Mouse (Mus musculus) retina, embryonic 14.5 days (tissue): ENCODE measurements around the gene Bmt2.

Source experiments
- DNase-seq: peaks from one replicate; pipeline ENCODE4 v3.0.0-alpha.2; 2015; ENCODE audit warnings: low spot score

Gene Bmt2

DNA sequence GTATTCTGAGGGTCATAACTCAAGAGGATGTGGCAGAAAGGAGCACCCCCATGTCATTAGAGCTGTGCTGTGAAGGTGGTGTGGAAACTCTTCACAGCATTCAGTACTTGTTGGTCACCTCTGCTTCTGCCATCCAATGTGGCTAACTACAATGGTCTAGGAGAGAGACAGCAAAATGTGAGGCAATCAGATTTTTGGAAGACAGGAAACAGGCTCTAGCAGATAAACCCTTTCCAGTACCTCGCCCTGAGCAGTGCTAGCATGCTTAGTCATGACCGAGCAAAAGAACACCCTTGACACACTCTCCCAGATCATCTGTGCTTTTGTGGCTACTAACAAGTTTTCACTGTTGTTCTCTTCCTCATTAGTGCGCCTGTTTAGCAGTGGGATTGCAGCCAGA, 60.7 kb downstream of the Bmt2 start:
- no peak for DNase-seq

GRCm38 (mm10) chr6:13614568-13614967, 63.2 kb downstream of the Bmt2 start:
- DNase-seq, result no peak

DNA sequence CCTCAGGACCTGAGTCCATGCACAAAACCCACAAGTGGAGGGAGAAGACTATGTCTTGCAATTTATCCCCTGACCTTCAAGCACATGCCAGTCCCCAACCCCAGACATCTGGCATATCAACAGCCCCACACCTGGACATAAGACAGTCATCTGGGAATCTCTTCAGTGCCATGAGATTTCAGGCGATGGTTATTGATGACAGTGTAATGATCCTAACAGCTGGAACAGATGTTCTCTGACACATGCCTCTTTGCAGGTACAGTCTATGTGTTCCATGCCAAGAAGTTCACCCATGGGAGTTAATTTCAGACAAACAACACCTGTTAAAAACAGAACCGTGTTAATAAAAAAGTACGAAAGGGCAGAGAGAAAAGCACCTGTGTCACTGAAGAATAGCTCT, 64.1 kb downstream of the Bmt2 start:
- DNase-seq, result no peak

DNA sequence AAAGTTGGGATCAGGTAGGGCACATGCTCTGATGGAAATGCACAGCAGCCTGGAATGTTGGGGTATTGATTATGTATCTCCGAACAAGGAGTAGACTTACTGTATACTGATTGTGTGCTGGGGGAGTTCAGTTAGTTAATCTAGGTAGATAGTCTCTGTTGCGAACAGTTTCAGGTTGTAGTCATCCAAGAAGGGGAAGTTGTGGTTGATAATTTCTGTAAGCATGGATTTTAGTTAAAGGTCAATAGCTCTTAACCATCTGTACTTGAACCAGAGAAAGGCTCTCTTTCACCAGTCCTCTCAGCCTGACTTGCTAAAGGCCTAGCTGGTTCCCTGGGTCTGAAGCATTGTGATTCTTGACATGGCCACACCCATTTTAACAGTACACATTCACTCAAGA, 66.9 kb downstream of the Bmt2 start:
- DNase-seq, result no peak

DNA sequence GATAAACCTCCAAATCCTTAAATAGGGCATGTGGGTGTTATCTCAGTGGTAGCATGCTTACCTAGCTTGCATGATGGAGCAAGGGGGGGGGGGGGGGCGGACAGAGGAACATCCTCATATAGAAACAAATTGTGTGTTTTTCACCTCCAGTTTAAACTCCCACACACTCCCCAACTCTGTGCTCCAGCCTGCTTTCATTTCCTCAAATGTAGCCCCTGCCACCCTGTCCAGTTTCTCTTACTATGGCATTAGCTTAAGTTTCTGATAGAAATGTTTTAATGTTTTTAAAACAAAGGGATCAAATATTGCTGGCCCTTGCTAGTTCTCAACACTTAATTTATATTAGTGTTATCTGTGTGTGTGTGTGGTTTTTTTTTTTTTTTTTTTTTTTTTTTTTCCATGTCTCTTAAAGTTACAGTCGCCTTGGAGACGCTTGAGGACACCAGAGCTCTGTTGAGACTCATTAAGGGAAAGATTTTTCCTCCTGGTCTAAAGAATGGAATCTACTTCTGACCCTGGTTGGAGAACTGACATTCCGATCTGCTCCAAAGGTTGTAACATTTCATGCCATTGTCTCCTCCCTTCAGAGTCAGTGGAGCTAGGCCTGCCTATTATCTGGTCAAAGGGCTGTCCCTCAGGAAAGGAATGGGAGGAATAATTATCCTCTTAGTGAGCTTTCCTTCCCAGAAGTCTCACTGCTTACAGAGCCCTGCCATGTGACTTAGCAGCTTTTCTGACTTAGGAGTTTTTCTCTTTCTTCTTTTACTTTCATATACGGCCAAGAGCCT, 68.2 kb downstream of the Bmt2 start:
- DNase-seq, result peak; percentile 5

GRCm38 (mm10) chr6:13607621-13608493, 69.9 kb downstream of the Bmt2 start, which contains the start of gene Tmem168:
Gene Tmem168 (minus strand): TSS chr6:13608100.
- peak; percentile 93 for DNase-seq

- DNase-seq, result peak; percentile 4
These were observed 70.7 kb downstream of the Bmt2 start for GRCm38 (mm10) chr6:13606921-13607620.

DNA sequence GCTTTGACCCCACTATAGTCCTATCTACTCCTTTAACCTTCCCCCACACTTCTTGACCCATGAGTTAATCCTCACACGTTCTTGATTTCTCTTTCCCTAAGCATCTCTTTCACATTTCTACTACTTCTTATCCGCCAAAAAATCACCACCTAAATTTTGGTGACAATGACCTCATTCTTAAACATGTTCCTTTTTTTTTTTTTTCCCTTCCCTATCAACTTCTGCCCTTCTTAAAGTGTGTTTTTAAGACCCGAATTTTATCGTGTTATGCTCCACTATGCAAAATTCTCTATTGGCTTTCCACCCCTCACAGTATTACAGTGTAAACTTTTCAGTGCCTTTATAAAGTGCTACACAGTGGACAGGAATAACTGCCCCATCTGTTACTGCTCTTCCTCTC, 71.4 kb downstream of the Bmt2 start:
- DNase-seq, result no peak

DNA sequence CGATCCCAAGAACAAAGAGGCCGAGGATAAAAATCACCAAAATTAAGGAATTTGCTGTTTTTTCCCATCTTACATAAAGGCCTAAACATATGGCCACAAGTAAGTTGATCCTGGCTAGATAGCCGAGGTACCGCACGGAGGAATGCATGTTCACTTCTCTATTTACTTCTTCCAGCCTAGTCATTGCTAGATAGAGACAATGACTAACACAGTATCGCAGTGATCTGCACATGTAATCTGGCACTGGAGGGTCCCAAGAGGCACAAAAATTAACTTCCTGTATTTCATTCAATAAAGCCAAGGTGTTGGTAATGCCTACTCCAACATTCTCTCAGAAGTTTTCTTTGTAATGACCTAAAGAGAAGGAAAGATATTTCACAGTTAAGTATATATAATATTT, 74.6 kb downstream of the Bmt2 start:
- DNase-seq, result no peak

- no peak for DNase-seq
These were observed 76.2 kb downstream of the Bmt2 start for GRCm38 (mm10) chr6:13601587-13601986.

DNA sequence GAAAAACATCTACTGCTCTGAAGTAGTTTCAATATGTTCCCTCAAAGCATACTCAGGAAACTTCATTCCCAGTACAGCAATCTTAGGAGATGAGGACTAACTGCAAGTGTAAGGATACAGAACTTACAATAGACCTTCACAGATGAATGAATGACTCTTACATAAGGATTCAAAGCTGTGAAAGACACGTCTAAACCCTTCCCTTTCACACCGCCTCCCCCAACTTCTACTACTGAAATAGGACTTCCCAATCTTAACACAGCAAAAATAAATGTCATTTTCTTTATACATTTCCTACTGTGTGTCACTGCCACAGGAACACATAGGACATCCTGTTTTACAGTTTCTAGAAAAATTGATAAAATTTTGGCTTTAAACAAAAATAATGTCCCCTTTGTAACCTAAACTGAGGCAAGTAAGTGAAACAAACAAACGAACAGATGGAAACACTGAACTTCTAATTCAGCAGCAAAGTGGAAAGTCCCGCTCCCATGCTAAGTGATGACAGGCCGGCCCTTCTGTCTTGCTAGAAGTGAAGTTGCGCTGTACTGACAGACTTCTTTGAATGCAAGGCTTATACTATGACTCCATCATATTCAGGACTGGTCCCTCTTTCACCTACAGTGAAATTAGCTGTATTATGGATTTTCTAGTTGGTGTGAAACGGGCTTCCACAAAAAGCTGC, 79.4 kb downstream of the Bmt2 start:
- DNase-seq, result no peak

GRCm38 (mm10) chr6:13592729-13593345, 84.9 kb downstream of the Bmt2 start:
- no peak for DNase-seq

DNA sequence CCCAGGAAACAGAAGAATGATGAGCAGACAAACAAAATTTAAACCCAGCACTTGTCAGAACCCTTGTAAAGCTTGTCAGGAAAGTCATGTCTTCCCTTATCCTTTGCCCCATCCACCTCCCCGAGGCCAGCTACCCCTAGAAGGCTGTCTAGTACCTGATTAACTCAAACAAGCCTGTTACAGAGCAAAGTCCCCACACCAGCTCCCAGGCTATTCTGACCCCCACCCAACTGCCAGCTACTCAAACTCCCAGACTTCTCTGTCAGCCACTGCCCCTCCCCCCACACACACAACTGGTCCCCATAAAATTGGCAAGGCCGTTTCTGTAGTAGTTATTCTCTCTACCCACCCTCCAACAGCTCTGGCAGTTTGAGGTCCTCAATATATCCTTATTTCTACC, 91.2 kb downstream of the Bmt2 start:
- DNase-seq, result no peak

DNA sequence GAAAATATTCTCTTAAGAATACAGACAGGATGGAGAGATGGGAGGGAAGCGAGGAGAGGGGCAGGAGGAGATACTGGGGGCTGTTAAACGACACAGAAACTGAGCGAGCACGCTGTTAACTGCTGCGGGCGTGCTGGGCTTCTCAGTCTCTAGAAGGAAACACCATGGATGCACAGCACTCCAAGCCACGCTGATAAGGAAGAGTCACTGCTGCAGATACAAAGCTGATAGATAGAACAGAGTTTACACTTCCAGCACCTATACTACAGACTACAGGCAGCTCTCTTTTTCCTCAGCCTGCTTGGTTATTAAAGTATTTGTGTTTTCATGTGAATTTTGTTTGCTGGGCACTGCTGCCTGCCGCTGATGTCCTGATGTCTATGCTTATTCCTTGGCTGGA, 91.6 kb downstream of the Bmt2 start:
- DNase-seq, result no peak

- no peak for DNase-seq
These were observed 93.0 kb downstream of the Bmt2 start for GRCm38 (mm10) chr6:13584788-13585187.

GRCm38 (mm10) chr6:13582075-13582474, 95.7 kb downstream of the Bmt2 start:
- DNase-seq, result no peak
